8 mouse cellular contexts compared by ENCODE assay signal in the genomic region with DNA sequence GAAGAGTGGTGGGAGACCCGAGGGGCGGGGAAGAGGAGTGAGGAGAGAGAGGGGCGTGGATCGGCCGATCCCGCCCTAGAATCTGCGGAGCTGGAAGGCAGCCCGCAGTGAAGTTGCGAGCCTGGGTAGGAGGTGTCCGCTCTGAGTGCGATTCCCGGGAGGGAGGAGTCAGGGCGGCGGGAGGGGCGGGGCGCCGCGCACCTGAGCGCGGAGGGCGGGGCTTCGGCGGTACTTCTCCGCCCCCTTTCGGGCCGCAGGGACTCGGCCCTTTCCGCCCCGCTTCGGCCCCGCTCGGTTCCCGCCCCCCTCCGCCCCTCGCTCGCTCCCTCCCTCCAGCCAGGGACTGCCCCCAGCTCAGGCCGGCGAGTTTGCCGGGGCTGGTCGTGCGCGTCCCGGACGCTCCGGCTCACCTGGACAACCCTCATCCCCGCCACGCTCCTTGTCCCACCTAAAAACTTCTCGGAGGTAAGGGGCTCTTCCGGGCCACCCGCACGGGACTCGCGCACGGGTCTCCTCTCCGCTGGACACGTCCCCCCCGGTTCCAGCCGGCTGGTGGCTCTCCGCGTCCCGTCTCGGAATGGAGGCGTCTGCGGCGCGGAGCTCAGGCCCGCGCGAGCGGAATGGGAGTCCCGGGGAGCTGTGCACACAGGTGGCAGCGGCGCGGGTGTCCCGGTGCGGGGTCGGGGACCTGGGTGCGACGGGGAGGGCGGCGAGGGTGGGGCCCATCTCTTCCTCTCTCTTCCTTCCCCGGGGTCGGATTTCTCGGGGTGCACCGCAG. TPM values are rescaled to one million over a fixed set of nuclear protein-coding genes. Genes with fewer than 3 reads are reported as not detected.
DNase-seq lines count a peak whose midpoint lies in the region; ATAC-seq lines count a peak whose summit lies in the region.

TSS of gene Pawr (plus strand) at position 338 of the 778 bp plus-strand sequence.

- H3K36me3 ChIP-seq in forebrain, embryonic 12.5 days (replicated peaks): no peaks in the 10 kb centered on the region

- H3K27ac ChIP-seq in forebrain, embryonic 12.5 days: peak within 1 kb of the TSS; percentile 75

- H3K4me3 ChIP-seq in forebrain, embryonic 12.5 days (replicated peaks): peak within 1 kb of the TSS; percentile 86

- peaks cover 18% of the 10 kb centered on the region for H3K27me3 ChIP-seq in forebrain, embryonic 12.5 days

- no peaks in the 10 kb centered on the region for H3K9me3 ChIP-seq in forebrain, embryonic 12.5 days

- H3K4me1 ChIP-seq in forebrain, embryonic 12.5 days: peaks cover 16% of the 10 kb centered on the region

- DNase-seq in Muller cell, postnatal 12 days (ENCODE audit: inconsistent ontology term): peak; percentile 94
- peak; percentile 74 for DNase-seq in c-Kit-positive CD71-positive TER-119-negative erythroid progenitor cells, embryonic 14.5 days (ENCODE audit: low read depth)
- DNase-seq in heart, postnatal 36 days: peak; percentile 62 to 66
- DNase-seq in layer of hippocampus, postnatal 25 days (ENCODE audit: extremely low spot score in 1 of 2, low spot score in 1 of 2): peak; percentile 12 to 29
- DNase-seq in right cerebral cortex, adult 18-20 months: peak; percentile 25
- DNase-seq in urinary bladder, postnatal 14 days (ENCODE audit: low spot score): peak; percentile 89

- intact Hi-C loops in heart, postnatal 36 days (cut with DNase I): loop anchor here (2.0 kb wide), 2 partner anchors 31 to 115 kb away; no protein-coding TSS in a partner anchor

- ATAC-seq in forebrain, embryonic 12.5 days (ENCODE audit: low FRiP score): peak; percentile 92
- ATAC-seq in megakaryocyte, adult 5-6 weeks (ENCODE audit: poor library complexity, severe bottlenecking): peak; percentile 43

- peak within 1 kb of the TSS; percentile 93 for H3K4me2 ChIP-seq in forebrain, embryonic 12.5 days

- WGBS in forebrain, embryonic 12.5 days: 0% methylated on average over 68 of the region's 85 CpGs

- H3K9ac ChIP-seq in forebrain, embryonic 12.5 days: peak within 1 kb of the TSS; percentile 80

RNA-seq across cellular contexts. Expression of gene Pawr, which starts in this region (rescaled TPM):
- 13.3 and 13.4 TPM in 2 replicates for polyA plus RNA-seq in forebrain, embryonic 12.5 days (2016; fragmentation: Nextera tagmentation; extraction: Ambion mirVana)
- total RNA-seq in heart, postnatal 36 days (2021): 1 to 10 TPM; 3.2 to 3.5 TPM
- 1 to 10 TPM; 2.1 to 2.9 TPM for total RNA-seq in layer of hippocampus, postnatal 25 days (2021)
- total RNA-seq in megakaryocyte, adult 5-6 weeks (2015): not detected in 2 replicates
- 0.07 TPM in 1 of 2 replicates, not detected in the other for total RNA-seq in megakaryocyte, adult 5-6 weeks (2017)

Comparison
In these comparisons a context has a peak if more than half of its experiments do, and no peak if none do; other contexts are left out.
1. Peak in every context shown above with its lines: DNase-seq, ATAC-seq, H3K4me3 ChIP-seq and H3K27ac ChIP-seq.
2. Peak in ATAC-seq in megakaryocyte, adult 5-6 weeks; RNA of the gene not detected or under 1 TPM.
3. DNase-seq: peak in every context shown above with its lines; median percentile 94 in Muller cell, postnatal 12 days; 89 in urinary bladder, postnatal 14 days; 74 in c-Kit-positive CD71-positive TER-119-negative erythroid progenitor cells, embryonic 14.5 days; 64 in heart, postnatal 36 days; 25 in right cerebral cortex, adult 18-20 months; 20 in layer of hippocampus, postnatal 25 days.